15 mouse cellular contexts compared by ENCODE assay signal in genomic region chr5:97967044-97967443, GRCm38 (mm10).
"Had no signal": no experiment of that assay in that cellular context is flagged by ENCODE, and none has a peak within 500 bp of the region (broad histone marks: within the 10 kb centered on the region; RNA-seq: fewer than 3 reads in every experiment).

No protein-coding gene starts in this region.

- H3K27me3 ChIP-seq: megakaryocyte, embryonic 14.5 days; midbrain, embryonic 13.5 days; midbrain, embryonic 15.5 days; neural tube, embryonic 12.5 days; stomach, embryonic 15.5 days had no signal

- ATAC-seq: midbrain, embryonic 13.5 days; midbrain, embryonic 15.5 days had no signal

- H3K4me1 ChIP-seq: megakaryocyte, embryonic 14.5 days; midbrain, embryonic 13.5 days; midbrain, embryonic 15.5 days; neural tube, embryonic 12.5 days; stomach, embryonic 15.5 days had no signal

- H3K4me2 ChIP-seq: lung, embryonic 14.5 days; midbrain, embryonic 11.5 days; midbrain, embryonic 13.5 days; midbrain, embryonic 15.5 days; neural tube, embryonic 12.5 days; stomach, embryonic 15.5 days had no signal

- H3K9ac ChIP-seq: lung, embryonic 14.5 days; midbrain, embryonic 13.5 days; midbrain, embryonic 15.5 days; neural tube, embryonic 12.5 days; stomach, embryonic 15.5 days had no signal

- H3K4me3 ChIP-seq: megakaryocyte, embryonic 14.5 days; midbrain, embryonic 13.5 days; midbrain, embryonic 15.5 days; neural tube, embryonic 12.5 days; stomach, embryonic 15.5 days had no signal

- DNase-seq: lung, adult 18-20 months; lung, embryonic 14.5 days; lung, postnatal 10 days; lung, postnatal 4 days; right cerebral cortex, postnatal 25 days; thymus, adult 2 months; thymus, postnatal 25 days; thymus, postnatal 4 days had no signal

- H3K27ac ChIP-seq: midbrain, embryonic 13.5 days; midbrain, embryonic 15.5 days; neural tube, embryonic 12.5 days; stomach, embryonic 15.5 days; stomach, postnatal 0 days had no signal

- H3K36me3 ChIP-seq: midbrain, embryonic 13.5 days; midbrain, embryonic 15.5 days; neural tube, embryonic 12.5 days; stomach, embryonic 15.5 days had no signal

- H3K9me3 ChIP-seq: megakaryocyte, embryonic 14.5 days; midbrain, embryonic 13.5 days; midbrain, embryonic 15.5 days; neural tube, embryonic 12.5 days; stomach, embryonic 15.5 days had no signal
